Mouse (Mus musculus) frontal cortex, postnatal 14 days (tissue): ENCODE results near the gene Btbd10.

ENCODE experiments used
- DNase-seq, 2 experiments: peaks; one replicate each; pipeline ENCODE4 v3.0.0; 2022; ENCODE audit warnings: low spot score in 2 of 2

Btbd10 gene

DNA sequence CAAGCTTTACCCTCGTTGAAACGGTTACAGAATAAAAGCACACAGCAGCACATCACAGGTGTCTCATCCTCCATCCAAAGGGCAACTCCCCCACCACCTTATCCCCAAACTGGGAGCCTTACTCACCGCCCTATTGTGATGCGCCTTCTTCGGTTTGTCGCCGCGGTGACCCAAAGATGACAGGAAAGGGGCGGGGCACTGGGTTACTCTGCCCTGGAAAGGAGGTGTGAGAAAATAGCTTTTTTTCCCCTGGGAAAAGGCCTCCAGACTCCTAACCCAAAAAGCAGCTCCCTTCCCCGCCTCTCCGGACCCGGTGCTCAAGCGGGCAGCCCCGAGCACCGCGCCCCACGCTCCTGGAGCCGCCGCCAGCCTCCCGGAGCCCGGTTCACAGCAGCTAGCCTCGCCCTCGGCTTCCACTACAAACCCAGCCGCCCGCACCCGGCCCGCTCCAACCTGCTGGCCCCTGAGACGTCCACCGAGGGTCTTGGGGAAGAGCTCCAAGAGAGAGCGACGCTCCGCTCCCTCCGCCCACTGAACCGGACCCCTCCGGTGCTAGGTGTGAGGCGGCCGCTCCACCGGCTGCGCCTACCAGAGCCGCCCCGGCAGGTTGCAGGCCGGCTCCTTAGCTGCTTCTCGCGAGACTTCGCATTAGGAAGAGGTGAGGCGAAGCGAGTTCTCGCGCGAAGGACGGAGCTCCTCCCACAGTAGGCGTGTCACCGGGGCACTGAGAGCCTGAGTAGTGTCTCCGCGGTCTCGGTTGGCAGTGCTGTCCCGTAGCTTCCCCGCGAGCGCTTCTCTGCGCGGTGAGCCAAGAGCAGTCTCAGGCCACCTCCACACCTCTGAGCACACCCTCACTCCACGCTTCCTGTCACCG lies at the start of gene Btbd10:
Gene Btbd10, minus strand, starts transcription at position 647 of the 874 bp plus-strand sequence.
- peak; percentile 91 to 95 for DNase-seq

DNA sequence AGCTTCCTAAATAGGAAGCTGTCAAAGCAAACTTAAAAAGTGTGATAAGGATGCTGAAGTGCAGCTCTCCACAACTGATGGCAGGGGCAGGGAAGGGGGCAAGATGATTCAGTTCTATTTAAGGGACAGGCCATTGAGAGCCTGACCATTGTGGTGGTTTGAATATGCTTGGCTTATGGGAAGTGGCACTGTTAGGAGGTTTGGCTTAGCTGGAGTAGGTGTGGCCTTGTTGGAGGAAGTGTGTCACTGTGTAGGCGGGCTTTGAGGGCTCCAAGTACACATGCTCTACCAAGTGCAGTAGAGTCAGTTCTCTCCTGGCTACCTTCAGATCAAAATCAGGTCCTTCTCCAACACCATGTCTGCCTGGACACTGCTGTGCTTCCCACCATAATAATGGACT lies 47.3 kb upstream of the Btbd10 start:
- DNase-seq = no peak

DNA sequence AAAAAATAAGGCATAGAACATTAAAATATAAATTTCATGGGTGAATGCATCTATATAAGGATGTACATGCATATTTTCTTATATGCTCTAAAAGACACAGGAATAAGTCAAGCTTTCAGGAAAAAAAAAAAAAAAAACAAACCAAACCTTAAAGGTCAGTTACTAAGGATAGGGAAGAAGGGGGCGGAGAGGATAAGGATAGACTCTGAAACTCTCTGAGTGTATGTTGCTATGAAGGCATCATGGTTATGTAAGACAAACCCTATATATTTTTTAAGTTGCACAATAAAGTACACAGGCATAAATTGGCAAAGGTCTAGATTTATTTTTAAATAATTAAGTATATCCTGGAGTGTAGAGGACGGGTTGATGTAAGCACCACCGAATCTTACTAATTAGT lies 46.1 kb upstream of the Btbd10 start:
- DNase-seq = no peak

DNA sequence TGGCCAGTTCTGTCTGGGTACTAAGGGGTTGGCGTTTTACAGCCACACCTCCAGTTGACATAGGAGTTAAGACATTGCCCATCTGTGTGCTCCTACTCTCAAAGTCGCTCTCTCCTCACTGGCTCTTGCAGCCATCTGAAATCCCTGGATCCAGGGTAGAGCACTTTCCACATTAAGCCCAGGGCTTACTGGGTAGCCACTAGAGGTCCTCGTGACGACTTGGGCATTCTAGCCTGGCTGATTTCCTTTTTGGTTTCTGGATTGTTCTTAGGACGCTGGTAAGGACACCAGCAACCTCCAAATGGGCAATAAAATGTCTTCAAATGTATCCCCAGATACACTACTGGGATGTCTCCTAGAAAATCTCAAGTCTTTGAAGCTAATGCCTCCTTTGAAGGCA lies 39.5 kb upstream of the Btbd10 start:
- no peak for DNase-seq

DNA sequence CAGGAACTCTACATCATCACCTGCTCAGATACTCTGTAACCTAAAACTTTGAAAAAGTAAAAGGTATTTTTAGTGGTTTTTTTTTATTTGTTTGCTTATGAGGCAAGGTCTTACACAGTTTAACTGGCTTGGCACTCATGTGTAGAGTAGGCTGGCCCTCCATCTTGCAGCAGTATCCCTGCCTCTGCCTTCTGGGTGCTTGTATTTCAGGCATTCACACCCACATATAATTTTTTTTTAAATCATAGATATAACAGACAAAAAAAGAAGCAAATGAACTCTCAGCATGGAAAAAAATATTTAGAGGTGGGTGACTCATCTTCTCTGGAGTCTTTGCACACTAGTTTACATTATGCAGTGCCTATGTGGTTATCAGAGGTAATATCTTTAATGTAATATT lies 28.9 kb upstream of the Btbd10 start:
- no peak for DNase-seq

DNA sequence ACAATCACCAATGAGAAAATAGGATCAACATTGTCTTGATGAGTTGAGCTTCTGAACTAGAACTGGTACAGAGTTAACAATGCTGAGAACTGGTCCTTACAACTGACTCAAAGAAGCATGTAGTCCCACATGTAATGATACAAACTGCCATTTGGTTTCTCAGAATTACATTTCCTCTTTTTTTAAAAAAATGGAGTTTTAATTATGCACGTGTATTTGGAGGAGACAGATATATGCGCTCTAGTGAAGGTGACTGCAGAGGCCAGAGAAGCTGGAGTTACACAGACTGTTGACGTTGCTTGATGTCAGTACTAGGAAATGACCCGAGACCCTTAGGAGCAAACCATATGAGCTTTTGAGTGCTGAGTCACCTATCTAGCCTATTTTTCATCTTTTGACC lies 27.5 kb upstream of the Btbd10 start:
- DNase-seq = no peak

DNA sequence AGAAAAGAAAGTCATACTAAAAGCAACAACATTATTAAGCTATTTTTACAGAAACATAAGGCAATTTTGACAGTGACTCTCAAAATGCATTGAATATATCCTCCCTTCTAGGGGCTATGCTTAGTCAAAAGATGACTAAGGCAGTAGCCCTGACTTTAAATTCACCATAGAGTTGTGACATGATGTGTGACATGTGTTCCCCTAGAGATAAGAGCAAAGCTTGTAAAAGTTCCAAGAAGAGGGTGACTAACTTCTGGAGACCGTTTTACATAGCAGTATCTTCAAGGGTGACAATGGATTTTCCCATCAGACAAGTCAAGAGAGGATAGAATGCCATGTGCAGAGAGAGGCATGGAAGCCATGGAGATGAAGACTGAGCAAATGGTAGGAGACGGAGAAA lies 22.4 kb upstream of the Btbd10 start:
- DNase-seq = no peak

DNA sequence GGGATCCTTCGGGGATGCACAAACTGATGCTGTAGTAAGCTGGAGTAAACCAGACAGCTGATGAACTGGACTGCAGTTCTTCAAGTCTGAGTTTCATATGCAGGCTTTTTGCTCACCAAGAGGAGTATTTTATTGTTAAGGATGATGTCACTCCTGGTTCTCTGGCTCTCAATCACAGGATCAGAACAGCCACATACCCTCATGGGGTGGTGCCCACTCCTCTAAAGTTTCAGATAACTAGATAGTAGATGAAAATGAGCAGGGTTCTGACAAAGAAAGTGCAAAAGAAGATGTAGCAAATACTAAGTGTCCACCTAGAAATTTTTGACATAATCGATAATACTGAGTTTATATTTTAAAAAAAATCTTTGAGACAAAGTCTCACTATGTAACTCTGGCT lies 19.3 kb upstream of the Btbd10 start, which contains the start of gene Pth:
Gene Pth, minus strand, starts transcription at position 101 of the 400 bp plus-strand sequence.
- no peak for DNase-seq

DNA sequence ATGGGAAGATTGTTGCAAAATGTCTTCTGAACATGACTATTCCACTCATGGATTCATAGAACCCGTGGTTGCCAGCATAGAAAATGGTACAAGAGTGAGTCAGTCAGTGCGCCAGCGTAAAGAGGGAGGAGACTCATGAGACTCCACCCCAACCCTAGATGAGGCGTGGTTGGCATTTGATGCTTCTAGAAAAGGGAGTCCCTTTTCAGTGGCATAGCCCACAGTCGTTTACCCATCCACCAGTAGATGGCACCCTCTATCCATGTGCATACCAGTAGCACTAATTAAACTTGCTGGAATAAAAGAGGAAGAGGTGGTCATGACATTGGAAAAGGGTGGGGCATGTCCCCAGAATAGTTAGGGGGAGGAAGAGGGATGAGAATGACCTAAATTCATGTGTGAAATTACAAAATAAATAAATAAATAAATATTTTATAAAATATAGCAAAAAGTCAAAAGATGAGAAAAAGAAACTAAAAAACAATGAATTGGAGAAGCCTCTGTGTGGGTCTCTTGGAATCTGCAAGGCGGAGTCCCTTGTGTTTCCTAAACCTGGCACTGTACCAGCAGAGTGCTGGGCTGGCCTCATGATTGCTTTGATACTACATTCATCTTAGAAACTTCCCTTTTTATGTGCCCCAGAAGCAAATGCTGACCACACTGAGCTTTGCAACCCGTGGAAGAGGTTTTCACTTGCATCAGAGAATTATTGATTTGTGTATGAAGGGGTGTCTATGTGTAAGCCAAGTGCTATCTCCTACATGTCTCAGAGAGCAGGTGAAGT lies 8.9 kb upstream of the Btbd10 start:
- DNase-seq = peak; percentile 45 to 56

DNA sequence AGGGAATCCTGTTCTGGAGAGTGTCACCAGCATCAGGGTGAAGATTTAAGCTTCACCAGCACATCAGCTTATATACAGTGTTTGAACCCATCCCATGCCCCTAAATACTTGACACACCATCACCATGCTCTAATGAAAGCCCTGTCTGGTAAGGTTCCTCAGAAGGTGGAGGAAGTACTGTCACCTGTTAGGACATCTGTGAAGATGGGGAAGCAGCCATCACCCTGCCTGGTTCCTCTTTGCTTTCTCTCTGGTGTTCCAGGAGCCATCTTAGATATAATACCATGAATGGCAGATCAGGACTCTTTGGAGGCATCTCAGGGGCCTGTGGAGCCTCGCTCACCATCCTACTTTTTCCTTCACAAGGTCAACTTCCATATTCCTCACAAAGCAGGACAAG lies 3.5 kb upstream of the Btbd10 start:
- no peak for DNase-seq

DNA sequence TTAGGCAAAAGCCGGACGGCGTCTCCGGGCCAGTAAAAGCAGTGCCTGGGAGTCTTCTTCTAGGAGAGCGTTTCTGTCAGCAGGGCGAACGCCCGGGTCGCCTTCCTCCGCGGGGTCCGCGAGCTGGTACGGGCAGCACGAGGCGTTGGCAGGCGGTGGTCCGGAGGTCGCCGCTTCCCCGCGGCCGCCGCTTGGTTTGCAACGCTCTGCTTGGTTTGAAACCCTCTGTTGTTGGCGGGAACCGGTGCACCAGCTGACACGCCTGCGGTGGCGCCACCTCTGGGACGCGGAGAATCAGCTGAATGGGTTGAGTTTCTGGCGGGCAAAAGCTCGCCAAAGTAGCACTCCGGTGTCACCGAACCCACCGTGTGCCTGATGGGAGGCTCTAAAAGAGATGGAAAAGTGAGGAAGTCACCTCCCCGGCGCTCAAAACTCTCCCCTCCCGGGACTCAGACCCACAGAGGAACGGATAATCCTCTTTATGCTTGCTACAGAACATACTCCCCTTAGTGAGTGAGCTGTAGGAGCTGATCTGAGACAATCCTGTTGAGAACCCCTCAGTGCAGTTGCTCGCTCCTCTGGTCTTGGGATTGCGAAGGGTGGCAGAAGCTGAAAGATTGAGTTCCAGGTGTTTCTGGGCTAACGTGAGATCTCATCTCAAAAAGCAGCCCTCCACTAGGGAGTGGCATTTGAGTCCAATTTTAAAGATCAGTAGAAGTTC lies 588 bp upstream of the Btbd10 start:
- peak; percentile 53 to 69 for DNase-seq

DNA sequence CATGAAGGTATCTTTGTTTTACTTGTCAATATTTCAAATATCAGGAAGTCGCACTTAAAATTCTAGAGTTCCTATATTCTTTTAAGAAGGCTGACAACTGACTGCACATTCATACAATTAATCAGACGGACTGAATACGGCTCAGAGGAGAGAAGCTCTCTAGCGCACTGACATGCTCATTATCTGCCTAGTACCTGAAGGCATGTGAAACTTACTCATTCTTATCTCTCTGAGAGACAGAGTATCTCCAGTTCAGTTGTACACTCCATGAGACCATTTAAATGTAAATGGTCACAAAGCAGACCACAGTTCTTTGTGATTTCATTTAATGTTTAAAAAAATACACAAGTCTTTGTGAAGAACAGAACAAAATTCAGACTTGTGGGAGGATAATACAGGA lies 1.8 kb downstream of the Btbd10 start:
- DNase-seq = no peak

DNA sequence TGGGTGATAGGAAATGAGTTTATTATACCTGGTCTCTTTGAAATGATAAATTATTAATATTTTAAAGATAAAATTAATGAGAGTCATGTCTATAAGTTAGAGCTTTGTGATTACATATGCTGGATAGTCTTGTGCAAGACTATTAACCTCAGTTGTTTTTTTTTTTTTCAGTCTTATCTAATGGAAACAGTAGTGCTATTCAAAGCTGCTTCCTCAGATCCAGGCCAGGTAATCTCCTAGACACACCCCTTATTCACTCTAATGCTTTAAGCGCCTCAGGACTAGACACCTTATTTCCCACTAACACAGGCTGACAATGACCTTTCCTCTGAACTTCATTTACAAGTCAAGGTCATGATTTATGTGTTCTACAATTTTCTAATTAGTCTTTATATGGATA lies 20.1 kb downstream of the Btbd10 start:
- DNase-seq = no peak

DNA sequence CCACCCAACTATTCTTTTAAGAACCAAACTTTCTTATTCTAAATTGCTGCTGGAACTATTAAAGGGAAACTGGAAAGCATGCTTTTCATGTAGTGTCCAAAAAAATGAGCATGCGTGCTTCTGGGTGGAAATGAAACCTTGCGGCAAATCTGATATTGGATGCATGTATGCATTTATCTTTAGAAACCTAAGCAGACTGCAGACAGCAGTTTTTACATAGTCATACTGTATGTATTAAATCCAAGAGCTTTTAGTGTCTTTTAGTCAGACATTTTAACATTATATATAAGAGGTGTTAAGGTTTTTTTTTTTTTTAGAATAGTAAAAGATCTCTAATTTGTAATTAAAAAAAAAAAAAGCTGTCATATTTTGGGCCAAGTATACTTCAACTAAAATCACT lies 21.5 kb downstream of the Btbd10 start:
- DNase-seq = no peak

DNA sequence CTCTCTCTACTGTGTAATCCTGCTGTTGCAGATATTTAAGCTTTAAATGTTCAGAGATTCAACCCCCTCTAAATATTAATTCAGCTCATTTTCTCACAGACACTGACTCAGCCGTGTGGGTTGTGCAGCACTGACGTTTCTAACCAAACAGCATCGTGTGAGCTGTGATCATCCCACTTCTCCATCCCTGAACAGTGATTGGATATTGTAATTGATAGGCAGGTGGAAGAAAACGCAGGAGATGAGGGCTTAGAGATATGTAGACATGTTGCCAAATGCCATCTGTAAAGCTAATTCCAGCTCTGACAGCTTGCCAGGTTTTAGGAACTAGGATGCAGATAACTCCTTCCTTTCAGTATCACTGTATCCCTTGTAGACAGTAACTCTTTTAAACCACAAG lies 21.9 kb downstream of the Btbd10 start:
- peak; percentile 49 to 63 for DNase-seq

DNA sequence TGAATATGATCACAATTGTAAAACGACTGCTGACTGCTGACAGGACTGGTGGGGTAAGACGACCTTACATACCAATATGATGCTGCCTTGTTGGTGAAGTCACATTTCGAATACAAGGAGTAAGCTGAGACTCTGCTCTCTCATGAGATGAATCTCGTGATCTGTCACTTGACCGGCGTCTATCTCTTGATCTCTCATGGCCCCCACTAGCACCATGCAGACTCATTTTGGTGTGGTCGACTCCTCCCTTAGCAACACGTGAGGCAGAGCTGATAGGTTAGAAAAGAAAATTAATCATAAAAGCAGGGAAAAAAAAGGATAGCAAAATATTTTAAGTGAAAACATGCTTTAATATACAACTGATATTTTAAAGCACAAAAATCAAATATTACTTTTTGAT lies 33.9 kb downstream of the Btbd10 start:
- no peak for DNase-seq

DNA sequence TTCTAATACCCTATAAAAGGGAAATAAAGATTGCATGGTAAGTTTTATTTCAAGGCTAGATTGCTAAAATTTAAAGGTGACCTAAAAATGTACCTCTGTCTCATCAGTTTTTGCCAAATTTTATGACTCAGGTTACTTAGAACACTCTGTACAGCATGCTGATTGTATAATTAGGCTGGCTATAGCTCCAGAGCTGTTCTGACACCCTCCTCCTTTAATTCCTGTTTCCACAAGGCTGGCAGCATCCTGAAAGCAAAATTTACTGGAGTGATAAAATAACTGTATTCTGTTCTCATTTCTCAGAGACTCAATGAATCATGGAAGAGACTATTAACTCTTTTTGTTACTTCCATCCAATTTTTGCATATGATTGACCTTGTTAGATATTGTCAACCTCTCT lies 35.2 kb downstream of the Btbd10 start:
- no peak for DNase-seq

DNA sequence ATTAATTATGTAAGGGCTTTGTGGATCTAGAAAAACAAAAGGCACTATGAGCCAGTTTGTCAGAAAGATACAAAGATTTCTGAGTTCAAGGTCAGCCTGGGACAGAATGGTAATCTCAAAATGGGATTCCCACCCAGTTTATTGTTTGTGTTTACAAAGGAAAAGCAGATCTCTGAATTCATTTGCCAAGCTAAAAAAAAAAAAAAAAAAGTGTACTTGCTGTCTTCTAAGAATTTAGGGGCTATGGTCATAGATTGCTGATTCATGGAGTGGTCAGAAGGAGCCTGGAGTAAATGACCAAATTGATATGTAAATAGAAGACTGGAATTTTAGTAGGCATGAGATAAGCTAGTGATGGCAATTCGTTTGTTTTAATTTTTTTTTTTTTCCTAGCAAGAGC lies 49.1 kb downstream of the Btbd10 start:
- no peak for DNase-seq

DNA sequence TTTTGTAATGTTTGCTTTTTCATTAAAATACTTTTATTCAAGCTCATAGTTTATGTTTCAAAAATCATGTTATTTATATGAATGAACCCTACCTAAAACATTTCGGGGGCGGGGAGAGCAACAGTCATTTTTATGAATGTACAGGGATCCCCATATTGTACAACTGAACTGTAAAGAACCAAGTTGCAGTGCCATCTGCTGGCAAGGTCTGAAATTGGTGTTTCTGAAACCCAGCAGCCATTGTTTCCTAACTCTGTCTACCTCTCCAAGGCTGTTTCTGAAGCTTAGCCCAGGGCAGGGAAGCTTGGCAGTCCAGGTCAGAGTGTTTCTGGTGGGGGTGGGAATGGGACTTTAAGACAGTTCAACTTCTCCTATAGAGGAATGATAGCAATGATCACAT lies 57.4 kb downstream of the Btbd10 start:
- peak in 1 of 2 experiments; percentile 69 for DNase-seq

DNA sequence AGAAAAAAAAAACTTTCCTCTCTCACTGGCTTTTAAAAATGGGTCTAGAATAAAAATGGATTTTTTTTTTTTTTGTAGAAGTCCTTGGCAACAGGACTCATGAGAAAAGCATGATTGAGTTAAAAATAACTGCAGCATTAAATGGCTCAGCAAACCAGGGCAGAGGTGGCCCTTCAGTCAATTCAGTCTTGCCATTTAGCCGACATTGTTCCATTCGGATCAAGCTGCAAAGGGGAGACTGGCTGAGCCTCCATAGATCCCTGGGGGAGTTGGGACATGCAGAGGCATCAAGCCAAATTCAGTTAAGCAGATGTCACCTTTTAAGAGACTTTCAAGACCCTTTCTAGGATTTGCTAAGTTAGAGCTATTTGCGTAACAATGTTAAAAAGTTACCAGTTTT lies 59.1 kb downstream of the Btbd10 start:
- DNase-seq = no peak

DNA sequence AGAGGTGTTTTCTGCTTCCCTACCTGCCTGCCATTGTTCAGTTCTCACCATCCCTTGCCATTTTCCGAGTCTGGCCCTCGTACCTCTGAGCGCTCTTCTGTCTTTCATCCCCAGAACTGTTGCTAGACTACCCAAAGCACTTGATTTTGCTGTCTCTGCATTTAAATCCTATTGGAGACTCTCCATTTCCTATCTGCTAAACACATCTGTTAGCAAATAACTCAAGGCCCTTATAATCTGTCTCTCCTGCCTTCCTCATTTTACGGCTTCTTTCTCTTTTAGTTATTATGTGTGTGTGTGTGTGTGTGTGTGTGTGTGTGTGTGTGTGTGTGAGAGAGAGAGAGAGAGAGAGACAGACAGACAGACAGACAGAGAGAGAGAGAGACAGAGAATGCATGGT lies 71.4 kb downstream of the Btbd10 start:
- no peak for DNase-seq
